Mouse (Mus musculus) embryo, embryonic 11.5 days (tissue): Measurements from ENCODE around the gene Gm20388.

Experiments used
- DNase-seq: peaks from one replicate; pipeline ENCODE4 v3.0.0-alpha.2; 2012; ENCODE audit warnings: low read depth, low spot score

Gene Gm20388

GRCm38 (mm10) chr8:124259925-124260324 is 4349.3 kb downstream of the Gm20388 start:
- DNase-seq = no peak

GRCm38 (mm10) chr8:124260371-124260770 is 4349.7 kb downstream of the Gm20388 start:
- DNase-seq = no peak

GRCm38 (mm10) chr8:124263058-124263457 is 4352.4 kb downstream of the Gm20388 start:
- no peak for DNase-seq

GRCm38 (mm10) chr8:124264032-124264431 is 4353.4 kb downstream of the Gm20388 start:
- DNase-seq = no peak

GRCm38 (mm10) chr8:124264671-124265070 is 4354.0 kb downstream of the Gm20388 start:
- no peak for DNase-seq

GRCm38 (mm10) chr8:124265130-124265529 is 4354.5 kb downstream of the Gm20388 start:
- no peak for DNase-seq

- no peak for DNase-seq
Observed at GRCm38 (mm10) chr8:124265798-124266197, 4355.2 kb downstream of the Gm20388 start.

GRCm38 (mm10) chr8:124267206-124267605 is 4356.6 kb downstream of the Gm20388 start:
- DNase-seq = no peak

GRCm38 (mm10) chr8:124270504-124270903 is 4359.9 kb downstream of the Gm20388 start:
- DNase-seq = no peak

- no peak for DNase-seq
Observed at GRCm38 (mm10) chr8:124270904-124271303, 4360.3 kb downstream of the Gm20388 start.

GRCm38 (mm10) chr8:124271518-124271917 is 4360.9 kb downstream of the Gm20388 start:
- no peak for DNase-seq

- no peak for DNase-seq
Observed at GRCm38 (mm10) chr8:124272792-124273191, 4362.2 kb downstream of the Gm20388 start.

GRCm38 (mm10) chr8:124273606-124274218 is 4363.1 kb downstream of the Gm20388 start:
- no peak for DNase-seq

- no peak for DNase-seq
Observed at GRCm38 (mm10) chr8:124274441-124275120, 4363.9 kb downstream of the Gm20388 start.

- no peak for DNase-seq
Observed at GRCm38 (mm10) chr8:124275377-124276071, 4364.9 kb downstream of the Gm20388 start.

GRCm38 (mm10) chr8:124277951-124278910 is 4367.6 kb downstream of the Gm20388 start:
- no peak for DNase-seq

- no peak for DNase-seq
Observed at GRCm38 (mm10) chr8:124278956-124279689, 4368.5 kb downstream of the Gm20388 start.

- DNase-seq = no peak
Observed at GRCm38 (mm10) chr8:124279690-124279985, 4369.0 kb downstream of the Gm20388 start.

- no peak for DNase-seq
Observed at GRCm38 (mm10) chr8:124281700-124282541, 4371.3 kb downstream of the Gm20388 start.
